Mouse (Mus musculus) right cerebral cortex, postnatal 4 days (tissue): Measurements from ENCODE around the gene Lrrc3c.
A peak's percentile ranks its signal among the peaks of the same experiment; 100 is the strongest.
"Not testable (repeated sequence)": the region's sequence is repeated elsewhere in the genome, so short reads cannot be mapped to it uniquely, and the experiment has no call there.

Source experiments
- DNase-seq: peaks from one replicate; pipeline ENCODE4 v3.0.0-alpha.2; 2022

The Lrrc3c gene

GRCm38 (mm10) chr11:98586892-98587563 lies 11.1 kb upstream of the Lrrc3c start, which contains the start of gene Ormdl3:
TSS of gene Ormdl3 (minus strand) at chr11:98587368.
- DNase-seq, result peak; percentile 99

DNA sequence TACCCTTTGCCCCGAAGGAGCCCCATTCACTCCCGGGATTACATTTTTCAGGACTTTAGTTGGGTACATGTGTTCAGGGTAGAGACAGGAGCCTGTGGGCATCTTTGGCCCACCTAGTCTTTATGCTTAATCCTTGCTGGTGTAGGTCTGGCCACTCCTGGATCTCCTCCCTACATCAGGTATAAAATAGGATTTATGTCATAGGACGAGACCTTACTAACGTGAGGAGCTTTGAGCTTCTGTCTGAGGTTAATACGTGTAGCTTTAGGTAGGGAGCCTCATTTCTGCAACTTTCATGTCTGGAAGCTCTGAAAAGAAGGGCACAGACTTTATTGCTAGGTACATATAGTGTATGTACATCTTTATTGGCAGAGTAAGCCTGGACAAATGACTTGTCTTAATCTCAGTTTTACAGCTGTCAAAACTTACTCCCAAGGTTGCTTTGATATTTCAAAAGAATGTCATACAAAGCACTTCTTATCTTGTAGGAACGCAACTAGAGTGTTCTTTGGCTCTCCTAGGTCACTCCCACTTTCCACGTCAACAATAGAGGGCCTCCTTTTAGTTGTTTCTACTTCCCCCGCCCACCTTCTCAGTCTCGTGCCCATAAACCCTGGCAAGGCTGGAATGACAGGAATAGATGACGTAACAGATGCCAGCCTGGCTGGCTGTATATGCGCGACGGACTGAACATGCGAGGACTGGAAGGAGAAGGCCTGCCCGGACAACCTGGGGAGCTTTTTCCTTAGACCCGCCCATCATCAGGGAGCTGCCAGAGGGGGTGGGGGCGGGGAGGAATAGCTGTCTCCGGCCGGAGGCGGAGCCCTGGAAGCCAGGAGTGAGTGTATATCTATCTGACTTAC lies 10.2 kb upstream of the Lrrc3c start:
- DNase-seq, result peak; percentile 38

- no peak for DNase-seq
Observed at GRCm38 (mm10) chr11:98588833-98589281, 9.2 kb upstream of the Lrrc3c start.

- DNase-seq, result no peak
Observed at GRCm38 (mm10) chr11:98589306-98589705, 8.8 kb upstream of the Lrrc3c start.

DNA sequence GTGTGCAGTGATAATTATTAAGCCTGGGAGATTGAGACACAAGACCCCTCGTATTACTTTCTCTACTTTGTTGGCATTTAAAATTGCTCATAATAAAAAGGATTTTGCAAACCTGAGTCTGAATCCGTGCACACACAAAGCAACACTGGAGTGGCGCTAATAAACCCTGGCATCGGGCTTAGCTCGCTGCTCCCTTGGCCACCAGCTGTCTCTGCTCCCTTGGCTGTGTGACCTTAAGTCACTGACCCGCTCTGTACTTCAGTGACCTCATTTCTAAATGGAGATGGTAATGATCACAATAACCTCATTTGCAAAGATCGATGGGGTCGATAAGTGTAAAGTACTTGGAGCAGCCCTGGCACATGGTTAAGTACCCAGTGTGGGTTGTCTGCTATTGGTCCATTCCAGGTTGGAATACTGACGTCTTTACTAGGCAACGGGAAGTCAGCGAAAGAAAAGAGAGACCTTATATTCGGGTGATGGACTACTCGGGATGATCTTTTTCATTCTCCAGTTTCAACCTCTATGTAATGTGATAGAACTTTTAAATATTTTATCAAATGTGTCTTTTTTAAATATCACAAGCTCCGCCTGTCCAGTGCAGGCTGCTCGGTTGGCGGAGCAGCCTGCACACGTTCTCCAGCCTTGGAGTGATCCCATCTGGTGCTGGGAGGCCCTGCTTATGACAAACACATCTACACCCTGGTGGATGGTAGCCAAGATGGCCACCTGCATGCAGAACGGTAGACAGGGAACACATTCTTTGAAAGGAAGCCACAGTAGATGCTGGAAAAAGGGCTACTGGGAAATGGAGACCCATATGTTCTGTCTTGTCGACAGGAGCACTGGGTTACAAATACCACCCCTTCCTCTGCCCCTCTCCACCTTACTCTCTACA lies 7.3 kb upstream of the Lrrc3c start:
- DNase-seq, result no peak

- no peak for DNase-seq
Observed at GRCm38 (mm10) chr11:98595021-98595420, 3.1 kb upstream of the Lrrc3c start.

DNA sequence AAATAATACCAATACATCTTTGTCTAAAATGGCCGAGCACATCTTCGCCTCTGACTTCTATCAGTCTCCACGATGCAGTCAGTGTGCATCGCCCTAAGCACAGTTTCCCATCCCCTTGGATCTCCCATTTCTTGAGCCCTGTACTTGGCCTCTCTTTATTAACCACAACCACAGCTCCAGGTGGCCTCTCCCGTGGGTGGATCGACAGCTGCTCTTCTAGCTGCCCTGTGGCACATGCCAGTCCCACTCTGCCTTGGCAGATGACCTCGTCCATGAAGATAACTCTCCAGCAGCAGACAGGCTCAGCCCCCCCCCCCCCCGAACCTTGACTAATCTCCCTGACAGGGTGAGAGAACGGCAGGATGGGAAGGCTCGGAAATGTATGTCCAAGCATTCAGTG lies 2.6 kb upstream of the Lrrc3c start:
- no peak for DNase-seq

DNA sequence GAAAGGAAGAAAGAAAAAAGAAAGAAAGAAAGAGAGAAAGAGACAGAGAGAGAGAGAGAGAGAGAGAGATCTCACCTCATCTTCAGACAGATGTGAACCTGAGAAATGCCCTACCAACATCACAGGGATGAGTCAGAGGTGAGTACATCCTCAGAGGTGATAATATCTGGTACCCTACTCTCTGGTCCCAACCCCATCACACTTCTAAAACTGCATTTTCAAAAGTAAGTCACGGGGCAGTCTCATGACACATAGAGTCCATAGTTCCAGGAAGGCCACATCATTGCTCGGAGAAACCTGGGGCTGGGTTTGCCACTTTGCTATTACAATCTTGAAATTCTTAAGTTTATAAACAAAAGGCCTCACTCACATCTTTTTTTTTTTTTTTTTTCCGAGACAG lies 2.1 kb upstream of the Lrrc3c start:
- DNase-seq, result no peak

GRCm38 (mm10) chr11:98597363-98597762 lies 728 bp upstream of the Lrrc3c start:
- DNase-seq, result peak; percentile 57

DNA sequence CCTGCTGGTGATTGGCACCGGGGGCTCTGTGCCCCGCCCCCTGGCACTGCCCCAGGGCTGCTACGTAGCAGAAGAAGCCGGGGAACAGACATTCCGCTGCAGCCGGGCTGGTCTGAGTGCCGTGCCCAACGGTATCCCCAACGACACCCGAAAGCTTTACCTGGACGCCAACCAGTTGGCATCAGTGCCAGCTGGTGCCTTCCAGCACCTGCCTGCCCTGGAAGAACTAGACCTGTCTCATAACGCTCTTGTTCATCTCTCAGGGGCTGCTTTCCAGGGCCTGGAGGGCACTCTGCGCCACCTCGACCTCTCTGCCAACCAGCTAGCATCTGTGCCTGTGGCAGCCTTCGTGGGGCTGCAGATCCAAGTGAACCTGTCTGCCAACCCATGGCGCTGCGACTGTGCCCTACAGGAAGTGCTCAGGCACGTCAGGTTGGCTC lies 780 bp downstream of the Lrrc3c start:
- DNase-seq, result no peak

DNA sequence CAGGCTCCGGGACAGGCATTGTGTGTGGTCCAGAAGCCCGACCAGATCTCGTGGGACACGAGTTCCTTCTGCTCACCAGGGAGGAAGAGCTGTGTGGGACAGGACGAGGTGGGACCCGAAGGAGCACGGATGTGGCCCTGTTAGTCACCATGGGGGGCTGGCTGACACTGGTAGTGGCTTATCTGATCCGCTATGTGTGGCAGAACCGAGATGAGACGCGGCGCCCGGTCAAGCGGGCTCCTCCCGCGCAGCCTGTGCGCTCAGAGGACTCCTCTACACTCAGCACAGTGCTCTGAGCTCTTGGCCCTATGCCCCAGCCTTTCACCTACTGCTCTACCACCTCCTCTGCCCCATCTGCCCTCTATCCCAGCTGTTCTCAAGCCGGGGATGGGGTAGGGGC lies 1.2 kb downstream of the Lrrc3c start:
- no peak for DNase-seq

- no peak for DNase-seq
Observed at GRCm38 (mm10) chr11:98602090-98602690, 4.1 kb downstream of the Lrrc3c start.

DNA sequence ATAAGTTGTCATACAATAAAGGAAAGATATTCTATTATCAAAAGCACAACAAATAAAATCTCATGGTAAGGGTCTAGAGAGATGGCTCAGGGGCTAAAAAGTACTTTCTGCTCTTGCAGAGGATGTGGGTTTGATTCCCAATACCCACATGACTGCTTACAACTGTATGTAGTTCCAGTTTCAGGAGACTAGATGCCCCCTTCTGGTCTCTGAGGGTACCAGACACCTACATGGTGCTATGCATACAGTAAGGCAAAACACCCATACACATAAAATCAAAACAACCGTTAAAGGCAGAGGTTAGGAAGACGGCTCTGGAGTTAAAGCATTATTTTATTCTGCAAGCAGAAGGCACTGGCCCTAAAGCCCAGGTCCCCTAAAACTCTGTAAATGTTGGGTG lies 5.9 kb downstream of the Lrrc3c start:
- DNase-seq, result no peak

GRCm38 (mm10) chr11:98604911-98605310 lies 6.8 kb downstream of the Lrrc3c start:
- not testable (repeated sequence) for DNase-seq

DNA sequence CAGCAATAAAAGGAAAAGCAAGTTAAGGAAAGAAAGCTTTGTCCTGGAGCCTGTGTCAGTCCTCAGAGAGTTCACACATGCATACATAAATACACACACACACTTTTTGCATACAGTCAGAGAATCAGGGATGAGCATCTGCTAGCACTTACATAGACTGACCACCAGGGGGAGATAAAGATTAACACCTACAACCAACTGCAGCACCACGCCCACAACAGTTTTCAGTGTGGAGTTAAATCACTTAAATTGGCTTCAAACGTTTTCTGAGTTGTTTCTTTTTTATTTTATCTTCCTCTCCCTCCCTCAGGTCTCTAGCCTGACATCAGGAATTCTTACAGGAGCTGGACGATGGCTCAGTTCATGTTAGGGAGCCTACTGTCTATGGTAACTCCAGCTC lies 8.7 kb downstream of the Lrrc3c start:
- no peak for DNase-seq

DNA sequence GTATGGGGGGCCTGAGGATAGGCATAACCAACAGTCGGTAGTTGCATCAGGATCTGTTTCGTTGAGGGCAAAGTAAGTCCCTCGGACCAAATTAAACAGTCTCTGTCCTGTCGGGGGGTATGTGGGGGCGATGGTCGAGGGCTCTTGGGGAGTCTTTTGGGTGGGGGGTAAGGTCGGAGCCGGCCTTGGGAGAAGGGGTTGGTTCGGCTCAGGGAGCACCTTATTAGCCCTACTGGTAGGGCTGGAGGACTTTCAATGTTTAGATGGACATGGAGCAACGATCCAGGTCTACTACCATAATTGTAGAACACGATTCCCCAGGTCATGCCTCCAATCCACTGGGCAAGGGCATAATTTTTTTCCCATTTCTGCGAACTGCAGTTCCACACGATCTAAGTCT lies 22.7 kb downstream of the Lrrc3c start:
- no peak for DNase-seq

DNA sequence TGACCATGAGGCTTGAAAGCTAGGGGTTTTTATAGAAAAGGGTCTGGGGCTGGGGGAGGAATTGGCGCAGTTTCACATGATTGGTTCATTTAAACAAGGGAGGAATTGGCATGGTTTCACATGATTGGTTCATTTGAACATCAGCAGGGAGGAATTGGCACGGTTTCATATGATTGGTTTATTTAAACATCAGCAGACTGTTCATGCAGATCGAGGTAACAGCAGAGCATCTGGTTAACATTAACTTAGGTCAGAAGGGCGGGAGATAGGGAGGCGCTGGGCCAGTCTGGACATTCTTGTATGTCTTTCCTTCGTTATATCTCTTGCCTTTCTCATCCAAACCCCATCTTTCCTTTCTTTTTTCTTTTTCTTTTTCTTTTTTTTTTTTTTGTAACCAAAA lies 25.9 kb downstream of the Lrrc3c start:
- not testable (repeated sequence) for DNase-seq

- DNase-seq, result not testable (repeated sequence)
Observed at GRCm38 (mm10) chr11:98624381-98624780, 26.3 kb downstream of the Lrrc3c start.

DNA sequence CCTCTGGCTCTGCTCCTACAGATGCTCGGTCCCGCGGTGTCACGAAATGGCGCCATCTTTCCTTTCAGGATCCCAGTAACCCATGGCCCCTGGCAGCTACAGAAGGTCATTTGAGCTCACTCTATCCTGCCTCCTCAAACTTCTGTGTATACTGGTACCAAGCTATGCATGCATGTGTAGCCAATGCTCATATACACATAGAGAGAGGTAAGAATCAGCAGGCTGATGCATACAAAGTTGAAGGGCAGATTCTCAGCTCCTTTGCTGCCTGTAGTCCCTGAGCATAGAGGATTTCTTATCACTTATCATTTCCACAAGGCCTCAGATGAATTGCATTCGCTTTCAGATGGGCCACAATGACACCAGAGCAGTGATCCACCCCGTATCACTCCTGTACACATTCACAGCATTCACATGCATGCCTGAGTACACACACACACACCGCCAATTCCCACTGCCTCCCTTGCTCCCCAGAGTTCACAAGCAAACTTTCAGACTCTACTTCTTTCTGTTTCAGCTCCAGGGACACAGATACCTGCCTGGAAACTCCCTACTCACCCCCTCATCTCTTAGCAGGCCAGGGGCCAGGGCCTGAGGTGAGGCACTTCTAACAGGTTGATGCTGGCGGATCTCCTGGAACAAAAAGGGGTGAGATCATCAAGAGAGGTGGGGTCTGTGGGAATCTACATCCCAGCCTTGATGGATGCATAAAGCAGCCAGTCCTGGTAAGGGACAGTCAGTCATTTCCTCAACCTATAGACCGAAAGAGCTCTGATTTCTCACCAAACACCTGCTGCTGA lies 27.7 kb downstream of the Lrrc3c start, which contains the start of the genes Gm12355 and Gsdma3:
TSS of gene Gm12355 (minus strand) at position 51 of the 800 bp plus-strand sequence.
TSS of gene Gsdma3 (plus strand) at position 750 of the 800 bp plus-strand sequence.
- no peak for DNase-seq

DNA sequence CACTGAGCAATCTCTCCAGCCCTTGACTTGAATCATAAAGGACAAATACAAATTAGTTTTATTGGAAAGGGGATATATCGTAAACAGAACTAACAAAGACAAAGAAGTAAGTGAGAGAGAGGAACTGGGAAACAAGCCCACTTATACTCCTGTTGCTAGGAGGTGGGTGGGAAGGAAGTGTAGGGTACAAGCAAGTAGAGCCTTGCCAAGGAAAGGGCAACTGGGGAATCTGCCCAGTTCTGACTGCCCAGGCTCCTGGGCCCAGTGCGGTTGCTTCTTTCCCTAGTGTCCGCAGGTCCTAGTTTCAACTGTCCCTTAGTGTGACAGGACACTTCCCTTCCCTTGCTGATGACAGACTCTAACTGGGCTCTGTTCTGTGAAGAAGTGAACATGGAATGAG lies 30.6 kb downstream of the Lrrc3c start:
- DNase-seq, result no peak

GRCm38 (mm10) chr11:98630646-98631045 lies 32.6 kb downstream of the Lrrc3c start:
- DNase-seq, result no peak
